Mouse (Mus musculus) stomach, postnatal 0 days (tissue): Measurements from ENCODE around the gene 1810055G02Rik.

Source experiments
- CTCF ChIP-seq: IDR thresholded peaks from 2 replicates; pipeline ENCODE4 v1.5.1; 2016; ENCODE audit warnings: antibody characterized with exemption, low read depth, mild to moderate bottlenecking, moderate library complexity
- EP300 ChIP-seq: optimal IDR thresholded peaks from 2 replicates; pipeline ENCODE3; 2016; ENCODE audit warnings: antibody characterized with exemption

DNA sequence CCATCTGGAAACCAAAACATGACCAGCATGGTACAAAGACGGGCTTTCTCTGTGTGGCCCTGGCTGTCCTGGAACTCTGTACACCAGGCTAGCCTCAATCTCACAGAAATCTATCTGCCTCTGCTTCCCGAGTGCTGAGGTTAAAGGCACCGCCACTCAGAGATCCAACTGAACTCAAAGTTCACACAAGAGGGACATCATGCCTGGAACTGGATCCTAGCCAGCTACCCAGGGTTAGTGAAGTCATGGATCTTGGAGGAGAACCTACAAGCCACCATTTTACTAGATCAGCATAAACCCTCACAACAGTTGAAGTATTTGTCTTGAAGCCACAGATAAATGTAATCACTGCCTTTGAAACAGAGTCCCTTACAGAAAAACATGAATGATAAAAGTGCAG lies 27.9 kb downstream of the 1810055G02Rik start:
- TF ChIP-seq CTCF (no peak), EP300 (no peak)
